Mouse (Mus musculus): ENCODE data around the gene Ncoa4. TPM values are rescaled to one million over a fixed set of nuclear protein-coding genes. Genes with fewer than 3 reads are reported as not detected.

Ncoa4 gene
- polyA plus RNA-seq, 1 experiment from 2014 or later, result 105 TPM

GRCm38 (mm10) chr14:32160563-32160962 is 898 bp downstream of the Ncoa4 start:
- 27% methylated on average over 7 of the region's 7 CpGs for WGBS
- Histone ChIP-seq H3K4me3 (ENCODE audit: low read depth, low read length) (peak overlapping the region; percentile 90), H3K27ac (ENCODE audit: low read depth) (peak overlapping the region; percentile 83), H3K4me2 (peak overlapping the region; percentile 69), H3K4me1 (ENCODE audit: insufficient read depth) (peaks cover 22% of the 10 kb centered on the region), H3K36me3 (ENCODE audit: insufficient read depth) (no peaks in the 10 kb centered on the region), H3K27me3 (ENCODE audit: insufficient read depth, low read length) (no peaks in the 10 kb centered on the region), H3K9ac (peak overlapping the region; percentile 89), H3K9me3 (ENCODE audit: low read depth, low read length) (no peaks in the 10 kb centered on the region)
- DNase-seq (no peak), ATAC-seq (ENCODE audit: insufficient read depth) (no peak)
- TF ChIP-seq CTCF (IDR thresholded peaks at IDR 0.05; ENCODE audit: low read depth), result no peak

- Histone ChIP-seq H3K4me2 (peak overlapping the region; percentile 69), H3K36me3 (ENCODE audit: insufficient read depth) (no peaks in the 10 kb centered on the region), H3K27me3 (ENCODE audit: insufficient read depth, low read length) (no peaks in the 10 kb centered on the region), H3K4me3 (ENCODE audit: low read depth, low read length) (peak overlapping the region; percentile 90), H3K9me3 (ENCODE audit: low read depth, low read length) (no peaks in the 10 kb centered on the region), H3K4me1 (ENCODE audit: insufficient read depth) (peaks cover 22% of the 10 kb centered on the region), H3K9ac (peak overlapping the region; percentile 89), H3K27ac (ENCODE audit: low read depth) (no peak overlapping the region)
- DNase-seq (no peak), ATAC-seq (ENCODE audit: insufficient read depth) (no peak)
- 81% methylated on average over 12 of the region's 12 CpGs for WGBS
- no peak for TF ChIP-seq CTCF (IDR thresholded peaks at IDR 0.05; ENCODE audit: low read depth)
Observed at GRCm38 (mm10) chr14:32161090-32161885, 1.6 kb downstream of the Ncoa4 start.

GRCm38 (mm10) chr14:32162231-32162630 is 2.6 kb downstream of the Ncoa4 start:
- no peaks in the 10 kb centered on the region for H3K27me3 ChIP-seq (ENCODE audit: insufficient read depth, low read length)
- no peaks in the 10 kb centered on the region for H3K9me3 ChIP-seq (ENCODE audit: low read depth, low read length)
- no peak overlapping the region for H3K4me3 ChIP-seq (ENCODE audit: low read depth, low read length)
- TF ChIP-seq CTCF (IDR thresholded peaks at IDR 0.05; ENCODE audit: low read depth), result no peak
- no peak for ATAC-seq (ENCODE audit: insufficient read depth)
- DNase-seq, result no peak
- WGBS, result 93% methylated on average over 5 of the region's 5 CpGs
- H3K4me1 ChIP-seq (ENCODE audit: insufficient read depth), result peaks cover 22% of the 10 kb centered on the region
- no peak overlapping the region for H3K4me2 ChIP-seq
- no peak overlapping the region for H3K27ac ChIP-seq (ENCODE audit: low read depth)
- H3K9ac ChIP-seq, result no peak overlapping the region
- H3K36me3 ChIP-seq (ENCODE audit: insufficient read depth), result no peaks in the 10 kb centered on the region

GRCm38 (mm10) chr14:32163203-32163888 is 3.7 kb downstream of the Ncoa4 start:
- H3K4me2 ChIP-seq, result no peak overlapping the region
- no peaks in the 10 kb centered on the region for H3K9me3 ChIP-seq (ENCODE audit: low read depth, low read length)
- no peak overlapping the region for H3K27ac ChIP-seq (ENCODE audit: low read depth)
- H3K36me3 ChIP-seq (ENCODE audit: insufficient read depth), result no peaks in the 10 kb centered on the region
- no peaks in the 10 kb centered on the region for H3K27me3 ChIP-seq (ENCODE audit: insufficient read depth, low read length)
- TF ChIP-seq CTCF (IDR thresholded peaks at IDR 0.05; ENCODE audit: low read depth), result no peak
- no peak overlapping the region for H3K4me3 ChIP-seq (ENCODE audit: low read depth, low read length)
- H3K9ac ChIP-seq, result no peak overlapping the region
- WGBS, result 89% methylated on average over 11 of the region's 11 CpGs
- no peak for DNase-seq
- no peak for ATAC-seq (ENCODE audit: insufficient read depth)
- peaks cover 24% of the 10 kb centered on the region for H3K4me1 ChIP-seq (ENCODE audit: insufficient read depth)

- Histone ChIP-seq H3K27me3 (ENCODE audit: insufficient read depth, low read length) (no peaks in the 10 kb centered on the region), H3K9me3 (ENCODE audit: low read depth, low read length) (no peaks in the 10 kb centered on the region), H3K4me1 (ENCODE audit: insufficient read depth) (peaks cover 16% of the 10 kb centered on the region), H3K27ac (ENCODE audit: low read depth) (no peak overlapping the region), H3K36me3 (ENCODE audit: insufficient read depth) (no peaks in the 10 kb centered on the region), H3K4me2 (peak overlapping the region; percentile 96), H3K9ac (no peak overlapping the region), H3K4me3 (ENCODE audit: low read depth, low read length) (no peak overlapping the region)
- no peak for DNase-seq
- 59% methylated on average over 8 of the region's 8 CpGs for WGBS
- ATAC-seq (ENCODE audit: insufficient read depth), result no peak
- TF ChIP-seq CTCF (IDR thresholded peaks at IDR 0.05; ENCODE audit: low read depth), result no peak
Observed at GRCm38 (mm10) chr14:32164173-32165051, 4.7 kb downstream of the Ncoa4 start.

- H3K9ac ChIP-seq, result peak overlapping the region; percentile 61
- peak overlapping the region; percentile 96 for H3K4me2 ChIP-seq
- H3K36me3 ChIP-seq (ENCODE audit: insufficient read depth), result no peaks in the 10 kb centered on the region
- peak overlapping the region; percentile 88 for H3K27ac ChIP-seq (ENCODE audit: low read depth)
- peaks cover 15% of the 10 kb centered on the region for H3K4me1 ChIP-seq (ENCODE audit: insufficient read depth)
- ATAC-seq (ENCODE audit: insufficient read depth), result peak; percentile 87
- H3K4me3 ChIP-seq (ENCODE audit: low read depth, low read length), result peak overlapping the region; percentile 50
- peak; percentile 84 for DNase-seq
- no peak for TF ChIP-seq CTCF (IDR thresholded peaks at IDR 0.05; ENCODE audit: low read depth)
- no peaks in the 10 kb centered on the region for H3K9me3 ChIP-seq (ENCODE audit: low read depth, low read length)
- WGBS, result 1% methylated on average over 42 of the region's 42 CpGs
- no peaks in the 10 kb centered on the region for H3K27me3 ChIP-seq (ENCODE audit: insufficient read depth, low read length)
Observed at GRCm38 (mm10) chr14:32165278-32166061, 5.8 kb downstream of the Ncoa4 start.

Data from lung, embryonic 14.5 days (tissue).